Mouse (Mus musculus) R1 (cell line): Measurements from ENCODE around the gene Olfr384.
"Not testable (repeated sequence)": the region's sequence is repeated elsewhere in the genome, so short reads cannot be mapped to it uniquely, and the experiment has no call there.

Experiments
- DNase-seq: peaks from one replicate; pipeline ENCODE4 v3.0.0-alpha.2; 2018; ENCODE audit warnings: low read depth, low spot score

Olfr384 gene

GRCm38 (mm10) chr11:73598294-73598693 is at the start of gene Olfr384:
Gene Olfr384, plus strand, starts transcription at chr11:73598594.
- DNase-seq: no peak

DNA sequence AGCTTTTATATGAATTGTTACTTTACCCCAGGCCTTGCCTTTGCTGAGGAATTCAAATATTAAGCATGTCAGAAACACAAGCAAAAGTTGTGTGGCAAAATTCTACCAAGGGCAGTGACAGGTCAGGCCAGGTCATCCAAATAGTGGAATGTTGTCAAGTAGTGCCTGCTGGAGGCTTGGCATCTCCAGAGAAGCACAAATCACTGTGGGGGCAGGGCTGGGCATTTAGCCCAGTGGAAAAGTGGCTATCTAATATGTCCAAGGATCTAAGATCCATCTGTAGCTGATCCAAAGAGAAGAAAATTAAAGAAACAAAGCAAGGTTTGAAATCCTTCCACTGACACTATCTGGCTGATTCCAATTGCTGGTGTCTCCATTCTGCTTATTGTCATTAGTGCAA is 18.5 kb upstream of the Olfr384 start:
- DNase-seq: no peak

DNA sequence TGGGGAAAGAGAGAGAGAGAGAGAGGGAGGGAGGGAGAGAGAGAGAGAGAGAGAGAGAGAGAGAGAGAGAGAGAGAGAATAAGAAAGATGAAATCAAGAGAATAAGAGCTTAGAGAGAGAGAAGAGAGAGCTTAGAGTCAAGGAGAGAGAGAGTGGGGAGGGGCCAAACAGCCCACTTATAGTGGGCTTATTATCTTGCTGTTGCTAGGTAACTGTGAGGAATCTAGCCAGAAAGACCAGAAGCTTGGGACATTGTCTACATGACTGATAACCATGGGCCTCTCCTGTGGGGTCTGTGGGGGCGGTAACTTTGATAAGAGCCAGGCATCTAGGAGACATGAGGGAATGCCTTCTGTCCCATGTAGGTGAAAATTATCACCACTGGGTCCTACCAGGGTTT is 15.2 kb upstream of the Olfr384 start:
- DNase-seq: not testable (repeated sequence)

GRCm38 (mm10) chr11:73592908-73593307 is 5.5 kb upstream of the Olfr384 start, which contains the start of gene Olfr385:
Gene Olfr385, minus strand, starts transcription at chr11:73593008.
- no peak for DNase-seq
